Mouse (Mus musculus): ENCODE data around the gene Prkaca. TPM values are rescaled to one million over a fixed set of nuclear protein-coding genes. Genes with fewer than 3 reads are reported as not detected.

The Prkaca gene
- polyA plus RNA-seq, 1 experiment from 2014 or later, result 143 TPM

- Histone ChIP-seq H3K4me2 (replicated peaks; ENCODE audit: low read depth, low read length) (no peak overlapping the region), H3K9me3 (ENCODE audit: low read length) (no peaks in the 10 kb centered on the region), H3K4me3 (ENCODE audit: low read length) (no peak overlapping the region), H3K9ac (replicated peaks; ENCODE audit: low read length) (no peak overlapping the region), H3K36me3 (ENCODE audit: insufficient read depth, low read length) (no peaks in the 10 kb centered on the region), H3K27ac (ENCODE audit: low read length) (no peak overlapping the region), H3K27me3 (ENCODE audit: insufficient read depth, low read length) (peaks cover 33% of the 10 kb centered on the region), H3K4me1 (ENCODE audit: insufficient read depth, low read length) (peaks cover 34% of the 10 kb centered on the region)
- no peak for ATAC-seq (ENCODE audit: low FRiP score, low TSS enrichment)
- WGBS, result 26% methylated on average over 7 of the region's 7 CpGs
Observed at GRCm38 (mm10) chr8:84008362-84008761, 35.6 kb downstream of the Prkaca start.

DNA sequence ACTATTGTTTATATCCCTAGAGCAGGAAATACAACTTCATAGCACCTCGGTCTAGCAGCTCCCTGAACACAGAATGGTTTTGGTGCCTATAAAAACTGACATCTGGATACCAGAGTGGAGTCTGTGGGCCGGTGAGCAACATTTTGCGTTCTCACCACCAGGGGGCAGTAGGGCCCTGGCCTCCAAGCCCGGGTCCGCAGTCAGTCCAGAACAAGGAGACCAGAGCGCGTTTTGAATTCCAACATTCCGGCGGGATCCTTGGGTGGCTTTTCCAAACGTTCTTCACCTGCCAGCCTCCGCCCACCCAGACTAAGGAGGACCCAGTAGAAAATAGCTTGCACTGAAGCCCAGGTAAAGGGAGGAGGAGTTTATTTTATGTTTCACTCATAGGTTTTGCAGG is 37.1 kb downstream of the Prkaca start:
- Histone ChIP-seq H3K4me1 (ENCODE audit: insufficient read depth, low read length) (peaks cover 29% of the 10 kb centered on the region), H3K27me3 (ENCODE audit: insufficient read depth, low read length) (peaks cover 36% of the 10 kb centered on the region), H3K36me3 (ENCODE audit: insufficient read depth, low read length) (no peaks in the 10 kb centered on the region), H3K9ac (replicated peaks; ENCODE audit: low read length) (no peak overlapping the region), H3K4me3 (ENCODE audit: low read length) (0 out of 2 replicates have a peak overlapping the region, but pooled peaks have one; percentile 59), H3K4me2 (replicated peaks; ENCODE audit: low read depth, low read length) (peak overlapping the region; percentile 82), H3K27ac (ENCODE audit: low read length) (no peak overlapping the region), H3K9me3 (ENCODE audit: low read length) (no peaks in the 10 kb centered on the region)
- 2% methylated on average over 11 of the region's 11 CpGs for WGBS
- peak; percentile 43; the same call in 1 of the 2 replicates for ATAC-seq (ENCODE audit: low FRiP score, low TSS enrichment)

DNA sequence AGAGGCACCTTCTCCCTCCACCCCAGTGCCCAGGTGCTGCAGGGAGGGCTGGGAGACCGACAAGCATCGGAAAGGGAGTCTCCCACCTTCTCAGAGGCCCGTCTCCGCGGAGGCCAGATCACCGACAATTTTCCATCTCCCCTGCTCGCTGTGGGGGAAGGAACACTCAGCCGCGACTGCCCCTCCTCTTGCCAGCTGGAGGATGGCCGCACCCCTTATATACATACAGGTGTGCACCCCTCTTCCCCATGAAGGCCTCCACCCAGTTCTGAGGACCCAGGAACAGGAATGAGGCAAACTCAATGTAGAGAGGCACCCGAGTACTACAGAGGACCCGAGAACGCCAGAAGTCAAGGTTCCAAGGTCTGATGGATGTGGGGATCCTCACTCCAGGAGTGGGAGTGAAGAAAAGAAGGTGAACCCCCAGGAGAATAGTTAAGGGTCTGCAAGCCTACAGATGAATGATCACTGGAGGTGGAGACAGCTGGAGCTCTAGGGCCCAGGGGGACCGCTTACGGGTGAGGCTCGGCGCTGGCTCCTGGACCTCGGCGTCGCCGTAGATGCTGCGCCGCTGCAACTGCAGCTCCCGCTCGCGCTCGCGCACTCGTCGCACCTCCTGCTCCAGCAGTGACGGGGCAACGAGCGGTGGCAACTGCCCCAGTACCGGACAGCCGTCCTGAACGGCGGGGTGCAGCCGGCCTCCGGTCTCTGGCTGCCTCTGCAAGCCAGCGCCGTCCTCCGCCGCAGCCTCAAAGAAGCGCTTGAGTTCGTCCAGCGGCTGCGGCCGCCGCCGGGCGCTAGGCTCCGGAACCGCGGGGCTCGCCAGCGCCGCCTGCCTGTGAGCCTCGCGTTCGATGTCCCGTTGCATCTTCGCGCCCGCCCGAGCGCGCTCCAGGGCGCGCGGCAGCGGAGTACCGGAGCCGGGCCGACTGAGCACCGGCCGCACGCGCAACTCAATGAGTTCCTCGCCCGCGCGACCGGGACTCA is 38.1 kb downstream of the Prkaca start:
- Histone ChIP-seq H3K9me3 (ENCODE audit: low read length) (no peaks in the 10 kb centered on the region), H3K4me2 (replicated peaks; ENCODE audit: low read depth, low read length) (peak overlapping the region; percentile 82), H3K4me3 (ENCODE audit: low read length) (peak overlapping the region; percentile 59), H3K4me1 (ENCODE audit: insufficient read depth, low read length) (peaks cover 25% of the 10 kb centered on the region), H3K9ac (replicated peaks; ENCODE audit: low read length) (peak overlapping the region; percentile 59), H3K27me3 (ENCODE audit: insufficient read depth, low read length) (peaks cover 36% of the 10 kb centered on the region), H3K27ac (ENCODE audit: low read length) (no peak overlapping the region), H3K36me3 (ENCODE audit: insufficient read depth, low read length) (no peaks in the 10 kb centered on the region)
- under 1% methylated on average over 80 of the region's 83 CpGs for WGBS
- ATAC-seq (ENCODE audit: low FRiP score, low TSS enrichment), result peak; percentile 26; the same call in 1 of the 2 replicates

DNA sequence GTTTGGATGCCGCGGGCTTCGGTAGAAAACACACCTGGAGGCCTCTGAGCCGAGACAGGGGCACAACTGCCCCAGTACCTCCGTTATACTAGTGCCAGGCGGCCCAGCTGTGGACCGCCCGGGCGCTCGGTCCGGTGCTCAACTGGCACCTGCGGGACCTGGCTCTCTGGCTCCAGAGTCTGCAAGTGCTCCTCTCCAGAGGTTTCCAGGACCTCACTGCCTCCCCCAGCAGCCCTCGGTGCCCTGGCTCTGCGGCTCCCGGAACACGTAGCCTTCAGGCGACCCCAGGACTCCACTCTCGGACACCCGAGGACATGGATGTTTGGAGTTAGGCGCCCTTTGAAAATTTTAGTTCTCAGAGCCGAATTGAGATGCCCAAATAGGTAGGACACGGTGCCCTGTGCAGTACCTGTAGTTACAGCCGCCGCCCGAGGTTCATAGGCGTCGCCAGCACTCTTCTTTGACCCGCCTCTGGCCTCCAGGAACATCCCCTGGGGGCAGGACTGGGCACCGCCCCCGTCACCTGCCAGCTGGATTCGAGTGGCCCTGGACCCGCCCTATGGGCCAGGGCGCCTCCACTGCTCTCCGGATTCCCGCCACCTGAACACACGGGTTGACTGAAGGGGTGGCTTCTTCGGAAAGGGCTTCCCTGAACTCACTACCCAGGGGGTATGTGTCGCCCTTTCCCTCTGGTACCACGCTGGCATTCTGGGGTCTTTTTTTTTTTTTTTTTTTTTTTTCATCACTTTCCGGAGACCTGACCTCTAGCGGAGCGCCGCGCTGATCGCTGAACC is 39.1 kb downstream of the Prkaca start, which contains the start of gene 2210011C24Rik:
2210011C24Rik (minus strand) TSS at position 467 of the 794 bp plus-strand sequence.
- Histone ChIP-seq H3K4me2 (replicated peaks; ENCODE audit: low read depth, low read length) (peak within 1 kb of the TSS; percentile 82), H3K27ac (ENCODE audit: low read length) (peak within 1 kb of the TSS; percentile 27; the same call in 1 of the 2 replicates), H3K4me3 (ENCODE audit: low read length) (peak within 1 kb of the TSS; percentile 59), H3K9ac (replicated peaks; ENCODE audit: low read length) (peak within 1 kb of the TSS; percentile 59), H3K9me3 (ENCODE audit: low read length) (no peaks in the 10 kb centered on the region), H3K27me3 (ENCODE audit: insufficient read depth, low read length) (peaks cover 36% of the 10 kb centered on the region), H3K4me1 (ENCODE audit: insufficient read depth, low read length) (peaks cover 25% of the 10 kb centered on the region), H3K36me3 (ENCODE audit: insufficient read depth, low read length) (no peaks in the 10 kb centered on the region)
- ATAC-seq (ENCODE audit: low FRiP score, low TSS enrichment), result peak; percentile 66
- WGBS, result under 1% methylated on average over 45 of the region's 45 CpGs

DNA sequence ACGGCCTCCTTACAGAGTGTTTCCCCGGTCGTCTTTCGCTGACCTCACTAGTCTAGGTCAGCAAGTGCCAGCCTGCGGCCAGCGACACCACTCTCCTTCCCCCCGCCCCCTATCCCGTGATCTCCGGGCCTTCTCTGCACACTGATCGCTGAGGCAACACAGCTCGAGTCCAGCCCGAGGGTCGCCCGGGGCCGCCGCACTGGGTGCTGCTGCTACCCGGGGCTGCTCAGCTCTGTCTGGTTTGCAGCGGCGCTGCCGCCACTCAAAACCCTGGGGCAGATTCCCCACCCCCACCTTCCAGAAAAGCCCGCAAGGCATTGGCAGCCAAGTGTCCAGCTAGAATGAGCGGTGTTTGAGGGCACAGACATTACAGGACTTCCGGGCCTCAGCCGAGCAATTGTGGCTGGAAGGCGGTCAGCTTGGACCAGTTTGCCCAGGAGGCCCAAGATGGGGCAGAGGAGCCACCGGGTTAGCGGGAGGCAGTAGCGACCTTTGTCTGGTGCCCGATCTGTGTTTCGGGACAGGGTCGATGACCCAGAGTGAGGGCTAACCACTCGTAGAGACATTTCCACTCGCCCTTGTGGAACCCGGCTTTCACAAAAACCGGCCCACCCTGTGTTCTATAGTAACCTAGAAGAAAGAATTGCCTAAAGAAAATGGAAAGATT is 39.8 kb downstream of the Prkaca start:
- 8% methylated on average over 35 of the region's 35 CpGs for WGBS
- peak; percentile 49 for ATAC-seq (ENCODE audit: low FRiP score, low TSS enrichment)
- H3K27me3 ChIP-seq (ENCODE audit: insufficient read depth, low read length), result peaks cover 36% of the 10 kb centered on the region
- peak overlapping the region; percentile 59 for H3K9ac ChIP-seq (replicated peaks; ENCODE audit: low read length)
- H3K4me2 ChIP-seq (replicated peaks; ENCODE audit: low read depth, low read length), result peak overlapping the region; percentile 82
- peak overlapping the region; percentile 59 for H3K4me3 ChIP-seq (ENCODE audit: low read length)
- H3K9me3 ChIP-seq (ENCODE audit: low read length), result no peaks in the 10 kb centered on the region
- peaks cover 25% of the 10 kb centered on the region for H3K4me1 ChIP-seq (ENCODE audit: insufficient read depth, low read length)
- H3K27ac ChIP-seq (ENCODE audit: low read length), result peak overlapping the region; percentile 27; the same call in 1 of the 2 replicates
- H3K36me3 ChIP-seq (ENCODE audit: insufficient read depth, low read length), result no peaks in the 10 kb centered on the region

DNA sequence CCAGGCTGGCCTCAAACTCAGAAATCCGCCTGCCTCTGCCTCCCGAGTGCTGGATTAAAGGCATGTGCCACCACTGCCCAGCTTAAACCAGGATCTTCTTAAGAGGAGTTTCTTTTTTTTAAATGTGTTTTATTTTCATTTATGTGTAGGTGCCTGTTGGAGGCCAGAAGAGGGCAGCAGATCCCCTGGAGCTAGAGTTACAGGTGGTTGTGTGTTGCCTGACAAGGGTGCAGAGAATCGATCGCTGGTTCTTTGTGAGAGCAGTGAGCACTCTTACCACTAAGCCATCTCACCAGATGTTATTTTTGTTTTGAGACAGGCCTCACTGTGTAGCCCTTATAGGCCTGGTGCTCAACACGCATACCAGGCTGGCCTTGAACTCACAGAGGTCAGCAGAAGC is 43.0 kb downstream of the Prkaca start:
- ATAC-seq (ENCODE audit: low FRiP score, low TSS enrichment), result no peak
- peaks cover 16% of the 10 kb centered on the region for H3K4me1 ChIP-seq (ENCODE audit: insufficient read depth, low read length)
- no peak overlapping the region for H3K9ac ChIP-seq (replicated peaks; ENCODE audit: low read length)
- H3K4me2 ChIP-seq (replicated peaks; ENCODE audit: low read depth, low read length), result no peak overlapping the region
- no peaks in the 10 kb centered on the region for H3K9me3 ChIP-seq (ENCODE audit: low read length)
- H3K36me3 ChIP-seq (ENCODE audit: insufficient read depth, low read length), result no peaks in the 10 kb centered on the region
- peaks cover 27% of the 10 kb centered on the region for H3K27me3 ChIP-seq (ENCODE audit: insufficient read depth, low read length)
- H3K4me3 ChIP-seq (ENCODE audit: low read length), result no peak overlapping the region
- WGBS, result 92% methylated on average over 5 of the region's 5 CpGs
- H3K27ac ChIP-seq (ENCODE audit: low read length), result no peak overlapping the region

DNA sequence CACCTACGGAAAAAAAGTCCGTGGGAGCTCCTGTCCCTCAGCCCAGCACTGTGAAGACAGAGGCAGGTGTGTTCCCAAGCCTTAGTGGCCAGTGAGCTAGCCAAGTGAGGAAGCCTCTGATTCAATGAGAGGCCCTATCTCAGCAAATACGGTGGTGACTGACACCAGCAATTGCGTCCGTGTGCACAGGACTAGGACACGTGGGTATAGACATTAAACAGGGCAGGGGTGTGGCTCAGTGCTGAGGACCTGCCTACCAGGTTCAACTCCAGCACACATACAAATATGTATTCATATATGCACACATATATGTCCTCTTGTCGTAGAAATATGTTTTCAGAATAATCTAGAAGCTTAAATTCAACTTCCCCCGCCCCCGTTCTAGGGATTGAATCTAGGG is 46.9 kb downstream of the Prkaca start:
- no peak for ATAC-seq (ENCODE audit: low FRiP score, low TSS enrichment)
- Histone ChIP-seq H3K9ac (replicated peaks; ENCODE audit: low read length) (no peak overlapping the region), H3K27ac (ENCODE audit: low read length) (no peak overlapping the region), H3K4me3 (ENCODE audit: low read length) (no peak overlapping the region), H3K9me3 (ENCODE audit: low read length) (no peaks in the 10 kb centered on the region), H3K36me3 (ENCODE audit: insufficient read depth, low read length) (no peaks in the 10 kb centered on the region), H3K4me1 (ENCODE audit: insufficient read depth, low read length) (peaks cover 32% of the 10 kb centered on the region), H3K4me2 (replicated peaks; ENCODE audit: low read depth, low read length) (no peak overlapping the region), H3K27me3 (ENCODE audit: insufficient read depth, low read length) (0 out of 2 replicates have a peak, but pooled peaks cover 3% of the 10 kb centered on the region)
- WGBS, result 79% methylated on average over 9 of the region's 9 CpGs

DNA sequence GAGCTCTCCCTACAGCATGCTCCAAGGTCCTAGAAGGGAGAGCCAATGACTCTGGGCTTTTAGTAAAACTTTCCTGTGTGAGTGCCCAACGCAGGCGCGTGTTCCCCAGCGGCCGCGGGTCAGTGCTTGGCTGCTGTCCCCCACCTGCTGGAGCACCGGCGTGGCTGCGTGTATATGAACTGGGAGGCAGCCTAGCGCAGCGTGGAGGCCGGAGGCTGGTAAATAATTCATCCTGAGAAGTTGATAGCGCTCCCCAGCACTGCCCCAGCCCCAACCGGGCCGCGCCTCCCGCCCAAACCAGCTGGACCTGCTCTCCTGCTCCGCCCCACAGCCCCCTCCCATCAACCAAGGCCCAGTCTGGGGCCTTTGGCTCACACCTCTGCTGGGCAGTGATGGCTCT is 48.3 kb downstream of the Prkaca start, which contains the start of gene Palm3:
Palm3 (plus strand) TSS at position 376 of the 400 bp plus-strand sequence.
- Histone ChIP-seq H3K4me3 (ENCODE audit: low read length) (peak within 1 kb of the TSS; percentile 44), H3K9me3 (ENCODE audit: low read length) (no peaks in the 10 kb centered on the region), H3K36me3 (ENCODE audit: insufficient read depth, low read length) (no peaks in the 10 kb centered on the region), H3K4me1 (ENCODE audit: insufficient read depth, low read length) (peaks cover 42% of the 10 kb centered on the region), H3K27me3 (ENCODE audit: insufficient read depth, low read length) (0 out of 2 replicates have a peak, but pooled peaks cover 3% of the 10 kb centered on the region), H3K9ac (replicated peaks; ENCODE audit: low read length) (peak within 1 kb of the TSS; percentile 74), H3K27ac (ENCODE audit: low read length) (peak within 1 kb of the TSS; percentile 91), H3K4me2 (replicated peaks; ENCODE audit: low read depth, low read length) (peak within 1 kb of the TSS; percentile 61)
- 4% methylated on average over 18 of the region's 18 CpGs for WGBS
- peak; percentile 91 for ATAC-seq (ENCODE audit: low FRiP score, low TSS enrichment)

DNA sequence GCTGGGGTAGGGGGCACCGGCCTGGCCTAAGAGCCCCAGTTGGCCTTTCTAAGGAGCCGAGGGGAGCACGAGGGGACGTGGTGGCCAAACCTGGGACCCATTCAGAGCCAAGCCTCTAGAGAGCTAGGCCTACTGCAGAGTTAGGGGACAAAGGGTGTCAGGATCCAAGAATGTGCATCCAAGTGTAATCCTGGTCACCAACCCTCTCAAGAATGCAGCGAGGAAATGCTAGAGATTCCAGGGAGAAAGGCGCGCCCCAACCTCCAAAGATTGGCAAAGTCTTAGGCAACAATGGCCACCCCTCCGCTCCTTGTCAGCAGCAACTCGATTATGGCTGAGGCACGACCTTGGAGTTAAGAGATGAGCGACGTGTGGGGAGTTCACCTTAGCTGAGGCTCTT is 48.8 kb downstream of the Prkaca start:
- 32% methylated on average over 12 of the region's 12 CpGs for WGBS
- Histone ChIP-seq H3K9me3 (ENCODE audit: low read length) (no peaks in the 10 kb centered on the region), H3K9ac (replicated peaks; ENCODE audit: low read length) (peak overlapping the region; percentile 74), H3K27me3 (ENCODE audit: insufficient read depth, low read length) (peaks cover 3% of the 10 kb centered on the region; the same call in 1 of the 2 replicates), H3K4me2 (replicated peaks; ENCODE audit: low read depth, low read length) (peak overlapping the region; percentile 61), H3K4me3 (ENCODE audit: low read length) (peak overlapping the region; percentile 44), H3K36me3 (ENCODE audit: insufficient read depth, low read length) (no peaks in the 10 kb centered on the region), H3K4me1 (ENCODE audit: insufficient read depth, low read length) (peaks cover 46% of the 10 kb centered on the region), H3K27ac (ENCODE audit: low read length) (peak overlapping the region; percentile 91)
- peak; percentile 9 for ATAC-seq (ENCODE audit: low FRiP score, low TSS enrichment)
